Mouse (Mus musculus) midbrain, embryonic 10.5 days (tissue): ENCODE data around the gene Polr2f. TPM values are rescaled to one million over a fixed set of nuclear protein-coding genes. Genes with fewer than 3 reads are reported as not detected.

Experiments used
- polyA plus RNA-seq: library from polyadenylated mRNA; unstranded; fragments of >200 nt; fragmentation: Nextera tagmentation; extraction: Ambion mirVana; gene quantifications from 2 replicates; pipeline ENCODE4 v1.2.1, GENCODE M21; 2016

The Polr2f gene
- polyA plus RNA-seq, 1 experiment from 2014 or later, result 395 TPM

Other genes with a start within 250 kb of the Polr2f start
- 0.12 TPM in 1 of 2 replicates, not detected in the other for gene Gm49510, start 241.3 kb upstream of the Polr2f start, polyA plus RNA-seq
- gene Sh3bp1, start 241.2 kb upstream of the Polr2f start, polyA plus RNA-seq, result 16.5 and 18.7 TPM in 2 replicates
- gene Pdxp, start 227.1 kb upstream of the Polr2f start, polyA plus RNA-seq, result 27.3 and 29.8 TPM in 2 replicates
- gene Lgals1, start 214.3 kb upstream of the Polr2f start, polyA plus RNA-seq, result 341 and 392 TPM in 2 replicates
- gene Nol12, start 206.1 kb upstream of the Polr2f start, polyA plus RNA-seq, result 62.7 and 71.2 TPM in 2 replicates
- 39.7 and 39.8 TPM in 2 replicates for gene Triobp, start 193.3 kb upstream of the Polr2f start, polyA plus RNA-seq
- gene H1f0, start 112.6 kb upstream of the Polr2f start, polyA plus RNA-seq, result 421 and 499 TPM in 2 replicates
- gene Galr3, start 99.1 kb upstream of the Polr2f start, polyA plus RNA-seq, result not detected in 2 replicates
- 65.1 and 66.6 TPM in 2 replicates for gene Ankrd54, start 78.1 kb upstream of the Polr2f start, polyA plus RNA-seq
- 260 and 273 TPM in 2 replicates for gene Eif3l, start 65.8 kb upstream of the Polr2f start, polyA plus RNA-seq
- 5.2 and 7.1 TPM in 2 replicates for gene Micall1, start 32.1 kb upstream of the Polr2f start, polyA plus RNA-seq
- 7.8 and 10.0 TPM in 2 replicates for gene 1700088E04Rik, start 244 bp downstream of the Polr2f start, polyA plus RNA-seq
- 0.61 and 2.5 TPM in 2 replicates for gene Sox10, start 24.2 kb downstream of the Polr2f start, polyA plus RNA-seq
- 42.1 and 52.2 TPM in 2 replicates for gene Pick1, start 88.2 kb downstream of the Polr2f start, polyA plus RNA-seq
- 0.12 and 0.34 TPM in 2 replicates for gene Gm49486, start 88.4 kb downstream of the Polr2f start, polyA plus RNA-seq
- gene Slc16a8, start 113.8 kb downstream of the Polr2f start, polyA plus RNA-seq, result 0.06 and 0.14 TPM in 2 replicates
- 1.1 and 2.4 TPM in 2 replicates for gene Baiap2l2, start 144.5 kb downstream of the Polr2f start, polyA plus RNA-seq
- 20.4 and 26.8 TPM in 2 replicates for gene Pla2g6, start 187.4 kb downstream of the Polr2f start, polyA plus RNA-seq
- 1.3 TPM in 2 replicates for gene Maff, start 205.6 kb downstream of the Polr2f start, polyA plus RNA-seq